Mouse (Mus musculus) stomach, postnatal 0 days (tissue): ENCODE data around the gene Slc1a2. TPM values are rescaled to one million over a fixed set of nuclear protein-coding genes. Genes with fewer than 3 reads are reported as not detected.

Source experiments
- ATAC-seq: fragments of 200-750 bp; cut with Nextera tagmentation; 2 replicates; pipeline ENCODE4 v1.8.0; 2017; ENCODE audit not compliant: low FRiP score, low TSS enrichment
- DNase-seq: peaks from one replicate; pipeline ENCODE4 v3.0.0-alpha.2; 2016; ENCODE audit warnings: low spot score
- H3K27ac ChIP-seq: fragments of 300-500 bp; sonication (generic); replicated peaks from 2 replicates; pipeline ENCODE4 v1.5.1; 2014; ENCODE audit warnings: mild to moderate bottlenecking, control low read depth
- H3K27me3 ChIP-seq: fragments of 300-500 bp; sonication (generic); 2 replicates; pipeline ENCODE4 v1.6.1; 2014; ENCODE audit warnings: low read length; ENCODE audit not compliant: control insufficient read depth, insufficient read depth
- H3K36me3 ChIP-seq: fragments of 300-500 bp; sonication (generic); 2 replicates; pipeline ENCODE4 v1.6.1; 2014; ENCODE audit warnings: low read length, mixed read lengths; ENCODE audit not compliant: control insufficient read depth, insufficient read depth
- H3K4me1 ChIP-seq: fragments of 300-500 bp; sonication (generic); replicated peaks from 2 replicates; pipeline ENCODE4 v1.6.1; 2014; ENCODE audit warnings: antibody characterized with exemption; ENCODE audit not compliant: control insufficient read depth, insufficient read depth
- H3K4me2 ChIP-seq: fragments of 300-500 bp; sonication (generic); replicated peaks from 2 replicates; pipeline ENCODE4 v1.6.1; 2014; ENCODE audit warnings: low read depth, mild to moderate bottlenecking, control low read depth, moderate library complexity
- H3K4me3 ChIP-seq: fragments of 300-500 bp; sonication (generic); 2 replicates; pipeline ENCODE4 v1.5.1; 2014; ENCODE audit warnings: low read depth, low read length, control low read depth
- H3K9ac ChIP-seq: fragments of 300-500 bp; sonication (generic); 2 replicates; pipeline ENCODE4 v1.6.1; 2014; ENCODE audit warnings: mild to moderate bottlenecking, low read length, control low read depth, mixed read lengths
- H3K9me3 ChIP-seq: fragments of 300-500 bp; sonication (generic); 2 replicates; pipeline ENCODE4 v1.6.1; 2016; ENCODE audit warnings: low read length; ENCODE audit not compliant: control insufficient read depth
- CTCF ChIP-seq: IDR thresholded peaks from 2 replicates; pipeline ENCODE4 v1.5.1; 2016; ENCODE audit warnings: antibody characterized with exemption, low read depth, mild to moderate bottlenecking, moderate library complexity
- EP300 ChIP-seq: optimal IDR thresholded peaks from 2 replicates; pipeline ENCODE3; 2016; ENCODE audit warnings: antibody characterized with exemption
- WGBS: fragments of 180-500 bp; shearing (Covaris S2); extraction: QIAGEN DNeasy Blood & Tissue Kit; methylation state at CpG from one replicate; pipeline ENCODE4 v1.1.7; 2014; 5-methylcytosine and 5-hydroxymethylcytosine counted together
- polyA plus RNA-seq: library from polyadenylated mRNA; unstranded; fragments of >200 nt; fragmentation: Nextera tagmentation; extraction: Ambion mirVana; gene quantifications from 2 replicates; pipeline ENCODE4 v1.2.1, GENCODE M21; 2015

Gene Slc1a2
- polyA plus RNA-seq, 1 experiment from 2014 or later: 1.8 TPM

DNA sequence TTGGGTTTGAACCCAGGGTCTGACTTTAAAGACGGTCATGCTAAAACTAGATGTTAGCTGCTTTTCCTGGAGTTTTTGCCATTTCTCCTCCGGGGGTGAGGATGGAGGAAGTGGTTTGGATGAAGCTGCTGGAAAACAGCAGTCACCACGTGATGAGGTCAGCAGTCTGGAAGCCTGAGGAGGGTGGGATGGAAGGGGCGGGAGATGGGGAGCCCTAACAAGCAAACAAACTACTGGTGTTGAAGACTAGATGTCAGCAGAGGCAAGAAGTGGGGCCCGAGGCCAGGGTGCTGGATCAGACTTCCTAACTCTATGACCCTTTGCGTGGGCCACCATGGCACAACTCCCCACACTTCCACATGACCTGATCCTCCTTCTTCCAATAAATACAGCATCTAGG lies 146.8 kb downstream of the Slc1a2 start:
- DNase-seq (no peak), ATAC-seq (0 out of 2 replicates have a peak, but pooled peaks have one; percentile 15)
- Histone ChIP-seq H3K9me3 (no peaks in the 10 kb centered on the region), H3K36me3 (no peaks in the 10 kb centered on the region), H3K4me1 (no peaks in the 10 kb centered on the region), H3K4me3 (no peak overlapping the region), H3K9ac (no peak overlapping the region), H3K27me3 (no peaks in the 10 kb centered on the region), H3K27ac (no peak overlapping the region), H3K4me2 (no peak overlapping the region)
- 74% methylated on average over 6 of the region's 6 CpGs for WGBS
- no peak for TF ChIP-seq CTCF
- TF ChIP-seq EP300: no peak

GRCm38 (mm10) chr2:102805761-102806496 lies 147.5 kb downstream of the Slc1a2 start:
- H3K4me1 ChIP-seq: no peaks in the 10 kb centered on the region
- 67% methylated on average over 4 of the region's 4 CpGs for WGBS
- H3K4me3 ChIP-seq: no peak overlapping the region
- ATAC-seq (peak; percentile 24; the same call in 1 of the 2 replicates), DNase-seq (no peak)
- no peaks in the 10 kb centered on the region for H3K36me3 ChIP-seq
- no peak for TF ChIP-seq CTCF
- no peak for TF ChIP-seq EP300
- no peaks in the 10 kb centered on the region for H3K9me3 ChIP-seq
- no peaks in the 10 kb centered on the region for H3K27me3 ChIP-seq
- H3K27ac ChIP-seq: no peak overlapping the region
- no peak overlapping the region for H3K9ac ChIP-seq
- H3K4me2 ChIP-seq: no peak overlapping the region

GRCm38 (mm10) chr2:102807633-102808032 lies 149.2 kb downstream of the Slc1a2 start:
- Histone ChIP-seq H3K9me3 (no peaks in the 10 kb centered on the region), H3K27me3 (no peaks in the 10 kb centered on the region), H3K4me3 (no peak overlapping the region), H3K36me3 (no peaks in the 10 kb centered on the region), H3K9ac (no peak overlapping the region), H3K4me1 (no peaks in the 10 kb centered on the region), H3K27ac (no peak overlapping the region), H3K4me2 (no peak overlapping the region)
- TF ChIP-seq EP300: no peak
- no peak for DNase-seq
- WGBS: 49% methylated on average over 3 of the region's 3 CpGs
- no peak for ATAC-seq

DNA sequence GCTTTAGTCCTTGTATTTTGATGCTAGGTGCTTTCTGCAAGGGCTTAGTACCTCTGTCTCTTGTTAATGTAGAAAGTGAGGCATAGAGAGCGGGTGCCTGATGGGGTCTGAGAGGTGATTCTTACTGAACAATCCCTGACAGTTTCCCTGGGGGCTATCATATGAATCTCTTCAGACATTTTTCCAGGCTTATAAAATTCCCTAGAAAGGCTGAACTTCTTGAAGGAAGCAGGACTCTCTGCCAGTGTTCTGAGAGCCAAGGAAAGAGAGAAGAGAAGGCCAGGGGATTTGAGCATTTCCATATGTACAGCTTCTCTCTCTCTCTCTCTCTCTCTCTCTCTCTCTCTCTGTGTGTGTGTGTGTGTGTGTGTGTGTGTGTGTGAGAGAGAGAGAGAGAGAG lies 151.0 kb downstream of the Slc1a2 start:
- DNase-seq: no peak
- no peaks in the 10 kb centered on the region for H3K4me1 ChIP-seq

GRCm38 (mm10) chr2:102812756-102813155 lies 154.3 kb downstream of the Slc1a2 start:
- Histone ChIP-seq H3K36me3 (no peaks in the 10 kb centered on the region), H3K4me3 (no peak overlapping the region), H3K9ac (no peak overlapping the region), H3K27ac (no peak overlapping the region), H3K4me1 (no peaks in the 10 kb centered on the region), H3K4me2 (no peak overlapping the region), H3K9me3 (no peaks in the 10 kb centered on the region), H3K27me3 (no peaks in the 10 kb centered on the region)
- TF ChIP-seq CTCF (no peak), EP300 (no peak)
- no peak for ATAC-seq
- WGBS: 63% methylated on average over 4 of the region's 4 CpGs
- DNase-seq: no peak

More for the DNA sequence above, 151.0 kb downstream of the Slc1a2 start:
- no peak overlapping the region for H3K9ac ChIP-seq
- H3K36me3 ChIP-seq: no peaks in the 10 kb centered on the region
- ATAC-seq: no peak
- WGBS: 78% methylated on average over 1 of the region's 1 CpGs
- no peak overlapping the region for H3K4me3 ChIP-seq
- no peaks in the 10 kb centered on the region for H3K27me3 ChIP-seq
- no peak overlapping the region for H3K4me2 ChIP-seq
- no peak overlapping the region for H3K27ac ChIP-seq
- TF ChIP-seq EP300: no peak
- no peak for TF ChIP-seq CTCF
- H3K9me3 ChIP-seq: no peaks in the 10 kb centered on the region

DNA sequence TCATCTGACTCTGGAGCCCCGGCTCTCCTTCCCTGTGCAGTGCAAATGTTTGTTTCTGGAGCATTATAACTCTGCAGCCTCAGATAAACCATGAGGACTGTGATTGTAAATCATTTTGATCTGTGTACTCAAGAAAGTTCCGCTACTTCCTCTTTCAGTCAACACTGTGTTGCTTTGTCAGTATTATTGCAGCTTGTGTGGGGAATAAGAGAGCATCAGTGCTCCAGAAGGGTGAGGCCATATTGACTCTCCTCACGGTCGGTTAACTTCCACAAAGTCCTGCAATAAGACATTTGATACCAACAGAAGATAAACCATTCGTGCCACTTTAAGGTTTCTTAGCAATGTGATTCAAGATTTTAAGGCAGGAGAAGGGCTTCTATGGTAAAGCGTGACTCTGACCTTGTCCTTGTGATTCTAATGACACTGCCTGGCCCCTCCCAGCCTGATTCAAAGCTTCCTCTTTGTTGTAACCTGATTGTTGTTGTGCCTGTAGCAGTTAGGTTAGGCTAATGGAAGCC lies 156.9 kb downstream of the Slc1a2 start:
- no peaks in the 10 kb centered on the region for H3K4me1 ChIP-seq
- ATAC-seq: peak; percentile 80
- no peak overlapping the region for H3K9ac ChIP-seq
- 18% methylated on average over 6 of the region's 6 CpGs for WGBS
- H3K4me2 ChIP-seq: no peak overlapping the region
- peak overlapping the region; percentile 20 for H3K27ac ChIP-seq
- no peaks in the 10 kb centered on the region for H3K9me3 ChIP-seq
- H3K27me3 ChIP-seq: no peaks in the 10 kb centered on the region
- H3K4me3 ChIP-seq: no peak overlapping the region
- TF ChIP-seq EP300 (no peak), CTCF (no peak)
- no peaks in the 10 kb centered on the region for H3K36me3 ChIP-seq
- no peak for DNase-seq
